Mouse (Mus musculus) testis, adult 2 months (tissue): Measurements from ENCODE around the gene Dennd6b.

Experiments used
- CTCF ChIP-seq: fragments of 200-500 bp; IDR thresholded peaks from 2 replicates; pipeline ENCODE4 v1.5.1; 2012; ENCODE audit warnings: low read depth, mild to moderate bottlenecking, inconsistent platforms, low read length, moderate library complexity; ENCODE audit not compliant: control insufficient read depth, insufficient read depth, insufficient replicate concordance
- POLR2A ChIP-seq: fragments of 200-500 bp; IDR thresholded peaks from 2 replicates; pipeline ENCODE4 v1.6.1; 2012; ENCODE audit warnings: low read depth, mild to moderate bottlenecking, inconsistent platforms, low read length, moderate library complexity; ENCODE audit not compliant: control insufficient read depth

- TF ChIP-seq POLR2A (no peak), CTCF (no peak)
Measured at GRCm38 (mm10) chr15:89140659-89141252, 55.5 kb downstream of the Dennd6b start, which contains the start of gene Mapk12.
